Mouse (Mus musculus): ENCODE results near the gene Cldn4. TPM values are rescaled to one million over a fixed set of nuclear protein-coding genes. Genes with fewer than 3 reads are reported as not detected.
"Not testable (repeated sequence)": the region's sequence is repeated elsewhere in the genome, so short reads cannot be mapped to it uniquely, and the experiment has no call there.

Gene Cldn4
- polyA plus RNA-seq, 2 experiments, result 50.0 to 61.5 TPM

DNA sequence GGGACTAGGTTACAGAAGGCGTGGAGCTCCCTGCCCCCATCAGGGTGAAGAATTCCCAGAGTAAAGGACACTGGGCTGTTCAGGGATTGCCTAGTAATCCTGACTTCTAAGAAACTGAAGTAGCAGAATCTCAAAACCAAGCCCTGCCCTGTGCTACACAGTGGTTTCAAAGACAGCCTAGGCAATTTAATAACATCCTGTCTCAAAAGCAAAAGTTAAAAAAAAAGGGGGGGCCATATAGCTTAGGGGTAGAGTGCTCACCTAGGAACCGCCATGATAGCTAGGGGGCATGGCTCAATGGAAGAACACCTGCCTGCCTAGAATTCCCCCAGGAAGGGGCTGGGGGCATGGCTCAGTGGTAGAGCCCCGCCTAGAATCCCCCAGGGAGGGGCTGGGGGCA, 7.7 kb downstream of the Cldn4 start:
- TF ChIP-seq POLR2A (IDR thresholded peaks at IDR 0.05; ENCODE audit: borderline replicate concordance, extremely low read depth, insufficient read depth, insufficient read length), result no peak
- DNase-seq (ENCODE audit: low spot score), result no peak

DNA sequence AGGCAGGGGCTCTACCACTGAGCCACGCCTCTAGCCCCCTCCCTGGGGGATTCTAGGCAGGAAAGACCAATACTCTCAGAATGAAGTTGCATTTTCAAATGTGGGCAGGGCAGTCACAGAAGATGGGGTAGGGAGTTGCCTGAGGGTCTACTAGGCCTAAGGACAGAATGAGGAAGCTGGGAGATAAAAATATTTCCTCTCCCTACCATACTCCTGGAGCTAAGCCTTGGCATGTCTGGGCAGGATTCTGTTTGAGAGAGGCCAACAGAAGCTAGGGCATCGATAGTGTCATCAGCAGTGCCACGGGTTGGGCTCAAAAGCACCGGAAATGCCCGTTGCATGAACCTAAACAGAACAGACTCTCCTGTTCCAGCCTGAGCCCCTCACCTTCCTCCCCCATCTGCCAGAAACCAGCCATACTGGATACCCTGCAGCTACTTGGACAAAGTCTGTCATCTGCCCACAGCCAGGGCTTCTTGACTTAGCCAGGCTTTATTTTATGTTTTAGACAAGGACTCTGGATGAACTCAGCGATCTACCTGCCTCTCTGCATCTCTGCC, 10.0 kb downstream of the Cldn4 start:
- no peaks in the 10 kb centered on the region for H3K4me1 ChIP-seq (ENCODE audit: control insufficient read depth, insufficient read depth, low read length)
- no peak overlapping the region for H3K27ac ChIP-seq (replicated peaks; ENCODE audit: low read depth, low read length)
- H3K9ac ChIP-seq (ENCODE audit: low read depth, low read length, severe bottlenecking), result no peak overlapping the region
- no peak overlapping the region for H3K4me3 ChIP-seq (replicated peaks; ENCODE audit: low read length)
- no peak overlapping the region for H3K4me2 ChIP-seq (replicated peaks; ENCODE audit: low read depth, low read length, severe bottlenecking)
- no peak for TF ChIP-seq POLR2A (IDR thresholded peaks at IDR 0.05; ENCODE audit: borderline replicate concordance, extremely low read depth, insufficient read depth, insufficient read length)
- no peak for ATAC-seq (ENCODE audit: low FRiP score, low read depth)
- H3K36me3 ChIP-seq (ENCODE audit: control insufficient read depth, insufficient read depth, low read length), result no peaks in the 10 kb centered on the region
- no peaks in the 10 kb centered on the region for H3K9me3 ChIP-seq (ENCODE audit: control insufficient read depth, low read length)
- DNase-seq (ENCODE audit: low spot score), result no peak
- no peaks in the 10 kb centered on the region for H3K27me3 ChIP-seq (ENCODE audit: control insufficient read depth, insufficient read depth, low read length)
- WGBS, result 82% methylated on average over 6 of the region's 6 CpGs

More for the DNA sequence above, 7.7 kb downstream of the Cldn4 start:
- no peaks in the 10 kb centered on the region for H3K4me1 ChIP-seq (ENCODE audit: control insufficient read depth, insufficient read depth, low read length)
- no peaks in the 10 kb centered on the region for H3K27me3 ChIP-seq (ENCODE audit: control insufficient read depth, insufficient read depth, low read length)
- no peak overlapping the region for H3K9ac ChIP-seq (ENCODE audit: low read depth, low read length, severe bottlenecking)
- no peak overlapping the region for H3K27ac ChIP-seq (replicated peaks; ENCODE audit: low read depth, low read length)
- 69% methylated on average over 2 of the region's 3 CpGs for WGBS
- no peak overlapping the region for H3K4me3 ChIP-seq (replicated peaks; ENCODE audit: low read length)
- no peak for ATAC-seq (ENCODE audit: low FRiP score, low read depth)
- no peak overlapping the region for H3K4me2 ChIP-seq (replicated peaks; ENCODE audit: low read depth, low read length, severe bottlenecking)
- H3K36me3 ChIP-seq (ENCODE audit: control insufficient read depth, insufficient read depth, low read length), result no peaks in the 10 kb centered on the region
- H3K9me3 ChIP-seq (ENCODE audit: control insufficient read depth, low read length), result no peaks in the 10 kb centered on the region

DNA sequence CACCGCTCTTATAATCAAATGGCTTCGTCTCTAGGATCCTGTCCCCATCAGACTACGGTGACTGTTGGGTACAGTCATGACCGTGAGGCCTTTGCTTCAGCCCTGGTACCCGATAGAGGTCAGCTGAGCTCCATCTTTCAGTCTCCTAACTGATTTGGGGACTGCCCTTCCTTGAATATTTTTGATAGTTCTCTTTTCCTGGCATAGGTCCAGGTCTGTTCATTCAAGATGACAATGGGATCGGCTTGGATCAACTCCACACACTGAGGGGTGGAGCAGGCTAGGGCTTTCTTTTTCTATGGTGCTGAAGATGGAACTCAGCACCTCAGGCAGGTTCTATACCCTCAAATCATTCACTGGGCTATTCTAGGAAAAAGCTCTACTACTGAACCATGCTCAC, 10.7 kb downstream of the Cldn4 start:
- 92% methylated on average over 6 of the region's 6 CpGs for WGBS
- no peak overlapping the region for H3K4me2 ChIP-seq (replicated peaks; ENCODE audit: low read depth, low read length, severe bottlenecking)
- H3K4me1 ChIP-seq (ENCODE audit: control insufficient read depth, insufficient read depth, low read length), result no peaks in the 10 kb centered on the region
- no peaks in the 10 kb centered on the region for H3K36me3 ChIP-seq (ENCODE audit: control insufficient read depth, insufficient read depth, low read length)
- ATAC-seq (ENCODE audit: low FRiP score, low read depth), result no peak
- H3K4me3 ChIP-seq (replicated peaks; ENCODE audit: low read length), result no peak overlapping the region
- no peaks in the 10 kb centered on the region for H3K9me3 ChIP-seq (ENCODE audit: control insufficient read depth, low read length)
- no peak for DNase-seq (ENCODE audit: low spot score)
- H3K27ac ChIP-seq (replicated peaks; ENCODE audit: low read depth, low read length), result no peak overlapping the region
- no peak overlapping the region for H3K9ac ChIP-seq (ENCODE audit: low read depth, low read length, severe bottlenecking)
- TF ChIP-seq POLR2A (IDR thresholded peaks at IDR 0.05; ENCODE audit: borderline replicate concordance, extremely low read depth, insufficient read depth, insufficient read length), result no peak
- no peaks in the 10 kb centered on the region for H3K27me3 ChIP-seq (ENCODE audit: control insufficient read depth, insufficient read depth, low read length)

DNA sequence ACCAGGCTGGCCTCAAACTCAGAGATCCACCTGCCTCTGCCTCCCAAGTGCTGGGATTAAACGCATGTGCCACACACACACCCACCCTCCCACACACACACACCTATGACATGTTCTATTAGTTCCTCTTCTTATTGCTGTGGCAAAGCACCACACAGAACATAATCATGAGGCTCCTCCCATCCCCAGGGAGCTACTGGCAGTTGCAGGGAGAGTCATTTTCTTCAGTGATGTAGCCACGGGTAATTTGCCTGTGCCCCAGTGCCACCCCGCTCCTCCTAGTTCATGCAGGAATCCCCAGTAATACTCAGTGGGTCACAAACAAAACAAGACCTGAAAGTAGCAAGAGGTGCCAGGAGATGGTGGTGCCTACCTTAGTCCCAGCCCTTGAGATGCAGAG, 12.1 kb downstream of the Cldn4 start:
- no peak overlapping the region for H3K4me2 ChIP-seq (replicated peaks; ENCODE audit: low read depth, low read length, severe bottlenecking)
- H3K27me3 ChIP-seq (ENCODE audit: control insufficient read depth, insufficient read depth, low read length), result no peaks in the 10 kb centered on the region
- H3K4me1 ChIP-seq (ENCODE audit: control insufficient read depth, insufficient read depth, low read length), result no peaks in the 10 kb centered on the region
- TF ChIP-seq POLR2A (IDR thresholded peaks at IDR 0.05; ENCODE audit: borderline replicate concordance, extremely low read depth, insufficient read depth, insufficient read length), result no peak
- no peak overlapping the region for H3K9ac ChIP-seq (ENCODE audit: low read depth, low read length, severe bottlenecking)
- H3K36me3 ChIP-seq (ENCODE audit: control insufficient read depth, insufficient read depth, low read length), result no peaks in the 10 kb centered on the region
- WGBS, result 95% methylated on average over 3 of the region's 3 CpGs
- no peak overlapping the region for H3K27ac ChIP-seq (replicated peaks; ENCODE audit: low read depth, low read length)
- ATAC-seq (ENCODE audit: low FRiP score, low read depth) (no peak), DNase-seq (ENCODE audit: low spot score) (no peak)
- no peak overlapping the region for H3K4me3 ChIP-seq (replicated peaks; ENCODE audit: low read length)
- no peaks in the 10 kb centered on the region for H3K9me3 ChIP-seq (ENCODE audit: control insufficient read depth, low read length)

DNA sequence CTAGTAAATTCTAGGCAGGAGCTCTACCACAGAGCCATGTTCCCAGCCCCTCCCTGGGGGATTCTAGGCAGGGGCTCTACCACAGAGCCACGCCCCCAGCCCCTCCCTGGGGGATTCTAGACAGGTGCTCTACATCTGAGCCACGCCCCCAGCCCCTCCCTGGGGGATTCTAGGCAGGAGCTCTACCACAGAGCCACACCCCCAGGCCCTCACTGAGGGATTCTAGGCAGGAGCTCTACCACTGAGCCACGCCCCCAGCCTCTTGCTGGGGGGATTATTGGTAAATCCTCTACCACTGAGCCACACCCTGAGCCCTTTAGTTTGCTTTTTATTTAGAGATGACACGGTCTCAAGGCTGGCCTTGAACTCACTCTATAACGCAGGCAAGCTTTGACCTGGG, 13.0 kb downstream of the Cldn4 start:
- not testable (repeated sequence) for ATAC-seq (ENCODE audit: low FRiP score, low read depth); H3K4me2 ChIP-seq (replicated peaks; ENCODE audit: low read depth, low read length, severe bottlenecking); H3K36me3 ChIP-seq (ENCODE audit: control insufficient read depth, insufficient read depth, low read length); H3K27me3 ChIP-seq (ENCODE audit: control insufficient read depth, insufficient read depth, low read length); H3K9ac ChIP-seq (ENCODE audit: low read depth, low read length, severe bottlenecking); H3K9me3 ChIP-seq (ENCODE audit: control insufficient read depth, low read length); DNase-seq (ENCODE audit: low spot score); H3K4me1 ChIP-seq (ENCODE audit: control insufficient read depth, insufficient read depth, low read length); H3K4me3 ChIP-seq (replicated peaks; ENCODE audit: low read length); H3K27ac ChIP-seq (replicated peaks; ENCODE audit: low read depth, low read length)
- 91% methylated on average over 4 of the region's 5 CpGs for WGBS

DNA sequence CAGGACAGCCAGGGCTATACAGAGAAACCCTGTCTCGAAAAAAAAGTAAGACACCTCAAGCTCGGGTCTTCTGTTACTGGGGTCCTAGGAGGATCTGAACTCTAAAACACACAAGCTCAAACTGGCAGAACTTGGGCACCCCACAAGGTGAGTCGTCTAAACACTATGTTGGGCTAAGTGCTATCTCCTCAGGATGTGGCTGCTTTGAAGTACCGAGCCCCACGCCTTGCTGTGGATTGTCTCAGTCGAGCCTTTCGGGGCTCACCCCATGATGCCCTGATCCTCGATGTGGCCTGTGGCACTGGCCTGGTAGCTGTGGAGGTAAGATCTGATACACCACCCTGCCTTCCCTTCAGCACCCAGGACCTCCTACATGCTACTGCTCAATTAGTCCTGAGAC, 13.5 kb downstream of the Cldn4 start:
- no peak for DNase-seq (ENCODE audit: low spot score)
- Histone ChIP-seq H3K9me3 (ENCODE audit: control insufficient read depth, low read length) (no peaks in the 10 kb centered on the region), H3K4me2 (replicated peaks; ENCODE audit: low read depth, low read length, severe bottlenecking) (no peak overlapping the region), H3K9ac (ENCODE audit: low read depth, low read length, severe bottlenecking) (no peak overlapping the region), H3K27ac (replicated peaks; ENCODE audit: low read depth, low read length) (no peak overlapping the region), H3K4me1 (ENCODE audit: control insufficient read depth, insufficient read depth, low read length) (no peaks in the 10 kb centered on the region), H3K27me3 (ENCODE audit: control insufficient read depth, insufficient read depth, low read length) (no peaks in the 10 kb centered on the region), H3K4me3 (replicated peaks; ENCODE audit: low read length) (no peak overlapping the region), H3K36me3 (ENCODE audit: control insufficient read depth, insufficient read depth, low read length) (no peaks in the 10 kb centered on the region)
- WGBS, result 87% methylated on average over 8 of the region's 8 CpGs
- TF ChIP-seq POLR2A (IDR thresholded peaks at IDR 0.05; ENCODE audit: borderline replicate concordance, extremely low read depth, insufficient read depth, insufficient read length), result no peak
- ATAC-seq (ENCODE audit: low FRiP score, low read depth), result no peak

Data from limb, embryonic 14.5 days (tissue).